Mouse (Mus musculus) induced T-regulatory cell, adult 2 months (primary cell): ENCODE data around the gene Hoxb6.
A peak's percentile ranks its signal among the peaks of the same experiment; 100 is the strongest.

Experiments
- DNase-seq: peaks from one replicate; pipeline ENCODE4 v3.0.0-alpha.2; 2012; ENCODE audit warnings: low read depth

Hoxb6 gene

GRCm38 (mm10) chr11:96316696-96317607 lies 24.7 kb downstream of the Hoxb6 start:
- peak; percentile 12 for DNase-seq

DNA sequence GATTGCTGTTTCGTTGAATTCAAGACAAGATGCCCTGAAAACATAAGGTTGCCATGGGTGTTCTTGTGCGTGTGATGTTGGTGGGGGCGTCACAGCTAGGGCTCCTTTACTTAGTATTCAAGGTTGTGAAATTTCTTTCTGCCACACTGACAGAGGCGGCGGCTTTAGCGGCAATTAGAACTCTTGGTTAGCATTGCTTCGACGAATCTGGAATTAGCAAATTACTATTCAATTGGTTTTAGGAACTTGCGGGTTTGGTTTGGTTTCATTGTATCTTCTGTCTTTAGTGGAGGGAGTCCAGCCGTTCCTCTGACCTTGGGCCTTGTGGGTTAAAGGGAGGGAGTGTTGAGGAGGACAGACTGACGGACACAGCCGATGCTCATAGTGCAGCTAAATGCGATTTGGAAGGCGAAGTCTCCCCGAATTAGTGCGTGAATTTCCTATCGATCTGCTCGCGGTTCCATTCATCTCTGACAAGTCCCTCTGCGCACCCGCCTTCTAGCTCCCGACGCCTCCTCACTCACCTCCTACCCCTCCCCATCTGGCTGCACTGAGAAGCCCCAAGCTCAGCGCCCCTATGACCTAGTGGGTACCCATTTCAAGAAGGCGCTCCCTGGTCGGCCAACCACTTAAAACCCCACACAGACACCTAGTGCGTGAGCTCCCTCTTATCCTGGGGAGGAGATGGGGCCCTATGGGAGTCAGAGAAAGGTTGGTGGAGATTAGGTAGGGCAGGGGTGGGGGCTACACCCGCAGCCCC lies 25.5 kb downstream of the Hoxb6 start, which contains the start of gene Hoxb4:
Gene Hoxb4 (plus strand): TSS at position 660 of the 760 bp plus-strand sequence.
- DNase-seq = no peak

- peak; percentile 83 for DNase-seq
Measured at GRCm38 (mm10) chr11:96318368-96319070, 26.2 kb downstream of the Hoxb6 start.

GRCm38 (mm10) chr11:96319071-96319902 lies 27.0 kb downstream of the Hoxb6 start:
- peak; percentile 48 for DNase-seq

DNA sequence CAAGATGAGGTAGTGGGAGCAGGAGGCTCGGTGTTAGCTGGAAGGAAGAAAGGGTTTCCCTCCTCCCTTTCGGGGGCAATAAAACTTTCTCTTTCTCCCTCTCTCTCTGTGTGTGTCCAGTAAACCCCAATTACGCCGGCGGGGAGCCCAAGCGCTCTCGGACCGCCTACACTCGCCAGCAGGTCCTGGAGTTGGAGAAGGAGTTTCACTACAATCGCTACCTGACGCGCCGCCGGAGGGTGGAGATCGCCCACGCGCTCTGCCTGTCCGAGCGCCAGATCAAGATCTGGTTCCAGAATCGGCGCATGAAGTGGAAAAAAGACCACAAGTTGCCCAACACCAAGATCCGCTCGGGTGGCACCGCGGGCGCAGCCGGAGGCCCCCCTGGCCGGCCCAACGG lies 27.6 kb downstream of the Hoxb6 start:
- peak; percentile 38 for DNase-seq

- DNase-seq = no peak
Measured at GRCm38 (mm10) chr11:96320688-96321087, 28.4 kb downstream of the Hoxb6 start.

GRCm38 (mm10) chr11:96321846-96322245 lies 29.6 kb downstream of the Hoxb6 start:
- DNase-seq = no peak

- DNase-seq = no peak
Measured at GRCm38 (mm10) chr11:96322738-96323137, 30.5 kb downstream of the Hoxb6 start.

- no peak for DNase-seq
Measured at GRCm38 (mm10) chr11:96323154-96323553, 30.9 kb downstream of the Hoxb6 start, which contains the start of gene Hoxb3. Gene Hoxb3 (plus strand): TSS chr11:96323326.

DNA sequence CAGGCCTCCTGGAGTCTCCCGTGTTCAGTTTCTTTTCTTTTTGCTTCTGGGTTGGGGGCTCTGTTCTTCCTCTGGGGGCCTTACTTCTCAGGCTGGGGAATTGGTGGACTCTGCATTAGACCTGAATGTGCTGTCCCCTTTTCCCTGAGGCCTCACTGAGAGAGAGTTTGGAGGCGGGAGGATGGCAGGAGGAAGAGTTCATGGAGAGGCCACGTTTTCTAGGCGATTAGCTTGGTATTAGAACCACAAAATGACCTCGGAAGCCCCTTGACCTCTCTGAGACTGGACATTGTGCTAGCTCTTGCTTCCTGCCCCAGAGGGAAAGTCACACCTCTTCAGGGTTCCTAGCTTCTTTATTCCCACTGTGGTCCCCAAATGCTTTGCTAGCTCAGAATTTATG lies 31.8 kb downstream of the Hoxb6 start:
- no peak for DNase-seq

DNA sequence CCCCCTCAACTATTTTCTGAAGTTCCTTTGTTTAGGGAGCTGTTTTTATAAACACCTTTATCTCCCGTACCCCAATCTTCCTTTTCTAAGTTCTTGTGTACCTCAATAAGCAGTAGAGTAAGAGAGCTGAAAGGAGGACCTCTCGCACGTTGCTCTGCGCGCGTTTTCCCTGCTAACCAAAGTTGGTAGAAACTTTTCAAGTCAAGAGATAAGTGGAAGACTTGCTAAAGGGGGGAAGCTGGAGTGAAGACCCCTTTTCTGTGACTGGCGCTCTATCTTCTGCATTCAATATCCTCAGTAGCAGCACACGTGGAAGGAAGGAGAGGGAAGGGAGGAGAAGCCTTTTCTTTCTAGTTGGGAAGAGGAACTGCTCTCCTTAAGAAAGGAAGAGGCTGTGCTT lies 32.7 kb downstream of the Hoxb6 start:
- no peak for DNase-seq

DNA sequence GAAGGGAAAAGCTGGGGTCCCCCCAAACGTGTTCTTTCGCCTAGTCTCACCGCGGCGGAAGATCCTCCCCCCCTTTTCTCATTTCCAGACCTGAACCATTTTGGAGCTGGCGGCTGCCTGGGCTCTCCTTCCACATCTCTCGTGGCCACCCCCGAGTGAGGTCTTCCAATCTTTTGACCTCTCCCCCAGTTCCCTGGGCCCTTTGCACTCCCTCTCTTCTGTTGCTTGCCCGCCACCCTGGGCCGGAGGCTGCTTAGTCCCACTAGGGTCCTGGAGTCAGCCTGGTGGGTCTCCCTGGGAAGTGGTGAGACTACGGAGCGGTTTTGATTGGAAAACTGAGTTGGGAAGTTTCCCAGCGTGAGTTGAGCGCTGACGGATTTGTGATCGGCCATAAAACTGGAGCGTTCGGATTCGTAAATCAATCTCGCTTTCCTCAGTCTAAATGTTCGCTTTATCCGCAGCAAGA lies 33.5 kb downstream of the Hoxb6 start:
- no peak for DNase-seq

GRCm38 (mm10) chr11:96326705-96327104 lies 34.4 kb downstream of the Hoxb6 start:
- no peak for DNase-seq

GRCm38 (mm10) chr11:96327122-96327521 lies 34.8 kb downstream of the Hoxb6 start:
- DNase-seq = no peak

GRCm38 (mm10) chr11:96327750-96328149 lies 35.5 kb downstream of the Hoxb6 start:
- DNase-seq = no peak

GRCm38 (mm10) chr11:96328605-96329004 lies 36.3 kb downstream of the Hoxb6 start:
- no peak for DNase-seq

DNA sequence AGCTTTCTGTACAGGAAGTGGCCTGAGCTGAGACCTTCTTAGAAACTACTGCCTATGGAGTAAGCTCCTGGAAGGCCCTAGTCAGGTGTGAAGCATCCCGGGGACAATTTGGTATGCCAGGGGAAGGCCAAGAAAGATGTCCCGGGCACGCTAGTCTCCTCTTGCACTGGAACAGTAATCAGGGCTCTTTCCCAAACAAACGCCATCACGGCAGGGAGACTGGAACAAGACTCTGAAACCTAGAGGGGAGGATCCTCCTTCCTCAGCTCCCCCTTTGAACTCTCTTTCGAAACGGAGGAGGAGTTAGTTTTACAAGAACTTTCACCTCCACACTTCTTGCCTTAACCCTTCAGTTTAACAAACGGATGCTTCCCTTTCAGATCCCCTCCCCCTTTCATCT lies 39.8 kb downstream of the Hoxb6 start:
- DNase-seq = no peak

DNA sequence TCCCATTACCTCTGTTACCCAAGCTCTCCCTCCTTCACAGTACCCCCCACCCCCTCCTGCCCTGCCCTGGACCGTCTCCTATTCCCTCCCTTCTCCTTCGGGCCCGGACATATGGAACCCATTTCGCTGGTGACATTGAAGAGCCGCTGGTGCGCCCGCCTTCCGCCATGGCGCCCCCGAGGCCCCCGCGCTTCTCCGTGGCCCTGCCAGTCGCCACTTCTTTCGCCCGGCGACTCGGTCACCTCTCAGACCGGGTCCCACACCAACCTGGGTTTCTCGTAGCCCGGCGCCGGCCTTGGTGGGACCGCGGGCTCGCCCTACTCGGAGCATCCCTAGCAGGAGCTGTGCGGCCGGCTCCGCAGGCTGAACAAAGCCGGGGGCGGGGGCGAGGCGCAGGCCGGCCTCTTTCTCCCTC lies 40.3 kb downstream of the Hoxb6 start:
- DNase-seq = no peak

DNA sequence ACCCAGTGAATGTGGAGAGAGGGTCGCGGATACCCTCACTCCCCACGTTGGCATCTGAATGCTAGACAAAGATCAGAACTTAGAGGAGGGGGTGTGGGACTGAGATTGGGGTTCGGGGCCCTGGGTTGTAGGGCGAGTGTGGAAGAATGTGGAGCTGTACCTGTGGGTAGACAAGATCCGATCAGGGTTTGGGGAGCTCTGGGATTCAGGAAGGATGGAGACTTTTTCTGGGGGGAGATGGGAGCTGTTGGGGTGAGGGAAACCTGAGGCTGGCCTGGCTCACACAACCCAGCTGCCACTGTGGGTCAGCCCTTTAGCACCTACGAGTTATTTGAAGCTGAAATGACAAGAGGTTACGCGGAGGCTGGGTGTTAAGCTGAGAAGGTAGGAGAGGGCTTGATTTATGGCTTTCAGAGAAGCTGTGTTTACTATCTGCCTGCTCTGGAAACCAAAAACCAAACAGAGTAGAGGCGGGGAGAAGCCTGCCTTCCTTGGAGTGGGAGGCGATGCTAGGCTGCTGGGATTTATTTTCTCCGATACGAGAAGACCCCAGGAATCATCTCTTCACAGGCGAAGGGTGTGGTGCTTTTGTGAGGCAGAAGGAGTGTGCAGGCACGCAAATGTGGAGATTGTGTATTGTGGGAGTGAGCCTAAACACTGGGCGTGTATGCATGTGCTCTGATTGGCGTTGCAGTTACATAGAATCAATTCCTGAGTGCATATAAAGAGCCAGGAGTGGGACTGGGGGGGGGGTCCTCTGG lies 41.1 kb downstream of the Hoxb6 start:
- DNase-seq = no peak

- no peak for DNase-seq
Measured at GRCm38 (mm10) chr11:96334002-96334364, 41.7 kb downstream of the Hoxb6 start.

GRCm38 (mm10) chr11:96334998-96335397 lies 42.7 kb downstream of the Hoxb6 start:
- no peak for DNase-seq
